Mouse (Mus musculus) G1E (cell line): Measurements from ENCODE around the gene Olfr1367.

Source experiments
- CTCF ChIP-seq: IDR thresholded peaks from 2 replicates; pipeline ENCODE4 v1.5.1; 2012; ENCODE audit warnings: low read depth, low read length, inconsistent platforms, mixed read lengths
- GATA1 ChIP-seq: IDR thresholded peaks from 2 replicates; pipeline ENCODE4 v1.6.1; 2012; ENCODE audit warnings: borderline replicate concordance, low read length, inconsistent platforms, mixed read lengths
- GATA2 ChIP-seq: IDR thresholded peaks from 2 replicates; pipeline ENCODE4 v1.6.1; 2012; ENCODE audit warnings: low read depth, low read length, inconsistent platforms, borderline replicate concordance
- TAL1 ChIP-seq: conservative IDR thresholded peaks from 2 replicates; pipeline ENCODE4 v1.6.1; 2012; ENCODE audit warnings: low read depth, low read length, inconsistent platforms, mixed read lengths

DNA sequence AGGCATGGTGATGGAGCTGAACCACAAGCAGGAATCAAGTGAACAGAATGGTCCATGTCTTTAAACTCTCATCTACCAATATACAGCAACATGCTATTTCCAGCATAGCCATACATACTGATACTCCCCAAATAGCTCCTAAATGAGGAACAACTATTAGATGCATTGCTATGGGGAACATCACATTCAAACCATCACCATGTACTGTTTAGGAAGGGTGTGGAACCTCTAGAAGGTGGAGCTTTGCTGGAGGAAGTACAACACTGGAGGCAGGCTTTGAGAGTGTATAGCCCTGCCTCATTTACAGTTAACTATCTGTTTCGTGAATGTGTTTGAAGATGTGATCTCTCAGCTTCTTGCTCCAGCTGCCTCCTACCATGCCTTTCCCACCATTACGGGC is 31.1 kb downstream of the Olfr1367 start:
- no peak for TF ChIP-seq CTCF
- no peak for TF ChIP-seq GATA2
- no peak for TF ChIP-seq TAL1
- no peak for TF ChIP-seq GATA1
